Comparison of ENCODE assay signal across 14 mouse cellular contexts in the genomic region with DNA sequence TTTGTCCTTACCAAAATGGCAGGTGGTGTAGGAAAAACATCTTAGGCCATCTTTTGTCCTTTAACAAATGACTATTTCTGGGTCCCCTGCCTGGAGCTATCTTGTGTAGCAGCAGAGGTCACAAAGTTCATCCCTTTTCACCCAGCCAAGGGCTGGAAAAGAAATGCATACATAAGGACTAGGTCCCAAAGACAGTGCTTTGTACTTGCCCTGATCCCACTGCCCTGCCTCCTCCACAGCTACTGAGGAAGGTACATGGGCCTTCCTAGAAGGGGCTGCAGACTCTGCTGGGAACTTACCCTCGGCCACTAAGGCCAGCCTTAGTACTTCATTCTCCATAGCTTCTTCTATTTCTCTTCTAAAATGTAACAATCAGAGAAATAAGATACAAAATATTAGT. TPM values are rescaled to one million over a fixed set of nuclear protein-coding genes. Genes with fewer than 3 reads are reported as not detected.
DNase-seq lines count a peak whose midpoint lies in the region; ATAC-seq and TF ChIP-seq lines count a peak whose summit lies in the region.
"Had no signal": no experiment of that assay in that cellular context is flagged by ENCODE, and none has a peak within 500 bp of the region (broad histone marks: within the 10 kb centered on the region; RNA-seq: fewer than 3 reads in every experiment).

No protein-coding gene starts in this region.

- no peak for TF ChIP-seq CTCF in forebrain, postnatal 0 days (IDR thresholded peaks at IDR 0.05; ENCODE audit: low read depth)
- no peak for TF ChIP-seq CTCF in ES-Bruce4 (IDR thresholded peaks at IDR 0.05; ENCODE audit: low read depth, low read length)

- TF ChIP-seq EP300 in ES-Bruce4 (IDR thresholded peaks at IDR 0.05; ENCODE audit: insufficient read depth, low read depth, low read length), result no peak

- no peak overlapping the region for H3K9ac ChIP-seq in forebrain, postnatal 0 days
- H3K9ac ChIP-seq in kidney, embryonic 14.5 days (ENCODE audit: low read depth, low read length), result no peak overlapping the region
- H3K9ac ChIP-seq in kidney, embryonic 16.5 days (replicated peaks; ENCODE audit: low read length), result no peak overlapping the region
- no peak overlapping the region for H3K9ac ChIP-seq in ES-Bruce4 (ENCODE audit: low read depth, poor library complexity, severe bottlenecking)
- H3K9ac ChIP-seq in midbrain, embryonic 12.5 days (replicated peaks), result no peak overlapping the region
- H3K9ac ChIP-seq: hindbrain, embryonic 15.5 days; stomach, embryonic 15.5 days had no signal

- 55% methylated on average over 1 of the region's 1 CpGs for WGBS in forebrain, embryonic 10.5 days
- 80% methylated on average over 1 of the region's 1 CpGs for WGBS in forebrain, postnatal 0 days
- 75% methylated on average over 1 of the region's 1 CpGs for WGBS in kidney, embryonic 14.5 days
- 66% methylated on average over 1 of the region's 1 CpGs for WGBS in kidney, embryonic 16.5 days
- WGBS in midbrain, embryonic 12.5 days, result 54% methylated on average over 1 of the region's 1 CpGs

- no peak for TF ChIP-seq POLR2A in ES-Bruce4 (IDR thresholded peaks at IDR 0.05; ENCODE audit: insufficient read depth, low read length)

- H3K4me3 ChIP-seq in forebrain, embryonic 10.5 days, result no peak overlapping the region
- H3K4me3 ChIP-seq in forebrain, postnatal 0 days (ENCODE audit: low read depth, low read length), result no peak overlapping the region
- no peak overlapping the region for H3K4me3 ChIP-seq in kidney, embryonic 14.5 days (ENCODE audit: low read length)
- H3K4me3 ChIP-seq in kidney, embryonic 16.5 days (ENCODE audit: low read length), result no peak overlapping the region
- no peak overlapping the region for H3K4me3 ChIP-seq in ES-Bruce4 (ENCODE audit: low read depth, low read length)
- H3K4me3 ChIP-seq in midbrain, embryonic 12.5 days, result no peak overlapping the region
- H3K4me3 ChIP-seq: heart, adult 2 months; hindbrain, embryonic 15.5 days; layer of hippocampus, adult 2 months; stomach, embryonic 15.5 days had no signal

- no peak for DNase-seq in forebrain, embryonic 10.5 days (ENCODE audit: extremely low spot score, low spot score)
- no peak for DNase-seq in forebrain, postnatal 0 days
- no peak for DNase-seq in spleen, postnatal 36 days (ENCODE audit: low spot score in 2 of 2)
- DNase-seq in natural killer cell, adult 2 months (ENCODE audit: low spot score in 2 of 2), result no peak

- no peaks in the 10 kb centered on the region for H3K27me3 ChIP-seq in forebrain, embryonic 10.5 days (ENCODE audit: poor library complexity, severe bottlenecking)
- H3K27me3 ChIP-seq in forebrain, postnatal 0 days (ENCODE audit: insufficient read depth, low read length), result no peaks in the 10 kb centered on the region; the same call in 1 of the 2 replicates
- H3K27me3 ChIP-seq in kidney, embryonic 14.5 days (ENCODE audit: control insufficient read depth, insufficient read depth, low read length), result no peaks in the 10 kb centered on the region
- no peaks in the 10 kb centered on the region for H3K27me3 ChIP-seq in kidney, embryonic 16.5 days (ENCODE audit: insufficient read depth, low read length)
- H3K27me3 ChIP-seq in ES-Bruce4 (ENCODE audit: control insufficient read depth, insufficient read depth, low read length, poor library complexity, severe bottlenecking), result no peaks in the 10 kb centered on the region
- H3K27me3 ChIP-seq in midbrain, embryonic 12.5 days, result no peaks in the 10 kb centered on the region; the same call in 1 of the 2 replicates
- H3K27me3 ChIP-seq: hindbrain, embryonic 15.5 days; stomach, embryonic 15.5 days had no signal

- ATAC-seq in forebrain, postnatal 0 days, result no peak
- peak; percentile 18; the same call in 1 of the 2 replicates for ATAC-seq in kidney, embryonic 14.5 days (ENCODE audit: low FRiP score, low TSS enrichment)
- ATAC-seq in kidney, embryonic 16.5 days (ENCODE audit: low FRiP score, low TSS enrichment), result no peak; the same call in 1 of the 2 replicates
- peak; percentile 32; the same call in 1 of the 2 replicates for ATAC-seq in midbrain, embryonic 12.5 days (ENCODE audit: low FRiP score, low read depth)

- H3K4me1 ChIP-seq in forebrain, embryonic 10.5 days, result peaks cover 29% of the 10 kb centered on the region
- no peaks in the 10 kb centered on the region for H3K4me1 ChIP-seq in forebrain, postnatal 0 days (ENCODE audit: insufficient read depth)
- H3K4me1 ChIP-seq in kidney, embryonic 14.5 days (ENCODE audit: control insufficient read depth, insufficient read depth, low read length), result peaks cover 4% of the 10 kb centered on the region; the same call in 1 of the 2 replicates
- 0 out of 2 replicates have a peak, but pooled peaks cover 6% of the 10 kb centered on the region for H3K4me1 ChIP-seq in kidney, embryonic 16.5 days (ENCODE audit: insufficient read depth, low read length)
- no peaks in the 10 kb centered on the region for H3K4me1 ChIP-seq in ES-Bruce4 (ENCODE audit: control insufficient read depth, insufficient read depth, low read length)
- 0 out of 2 replicates have a peak, but pooled peaks cover 4% of the 10 kb centered on the region for H3K4me1 ChIP-seq in midbrain, embryonic 12.5 days
- H3K4me1 ChIP-seq: hindbrain, embryonic 15.5 days had no signal

- no peak overlapping the region for H3K4me2 ChIP-seq in forebrain, postnatal 0 days (ENCODE audit: low read depth)
- H3K4me2 ChIP-seq in kidney, embryonic 14.5 days (replicated peaks; ENCODE audit: low read depth, low read length), result no peak overlapping the region
- H3K4me2 ChIP-seq in kidney, embryonic 16.5 days (replicated peaks; ENCODE audit: low read depth, low read length), result no peak overlapping the region
- no peak overlapping the region for H3K4me2 ChIP-seq in midbrain, embryonic 12.5 days (replicated peaks)
- H3K4me2 ChIP-seq: hindbrain, embryonic 15.5 days; stomach, embryonic 15.5 days had no signal

- no peaks in the 10 kb centered on the region for H3K36me3 ChIP-seq in forebrain, embryonic 10.5 days (replicated peaks)
- no peaks in the 10 kb centered on the region for H3K36me3 ChIP-seq in forebrain, postnatal 0 days (ENCODE audit: insufficient read depth)
- H3K36me3 ChIP-seq in kidney, embryonic 14.5 days (ENCODE audit: control insufficient read depth, insufficient read depth, low read length), result no peaks in the 10 kb centered on the region
- no peaks in the 10 kb centered on the region for H3K36me3 ChIP-seq in kidney, embryonic 16.5 days (ENCODE audit: insufficient read depth, low read length)
- H3K36me3 ChIP-seq in ES-Bruce4 (ENCODE audit: control insufficient read depth, insufficient read depth, low read length, poor library complexity, severe bottlenecking), result no peaks in the 10 kb centered on the region
- H3K36me3 ChIP-seq in midbrain, embryonic 12.5 days, result no peaks in the 10 kb centered on the region
- H3K36me3 ChIP-seq: hindbrain, embryonic 15.5 days; stomach, embryonic 15.5 days had no signal

- H3K27ac ChIP-seq in forebrain, embryonic 10.5 days, result peak overlapping the region; percentile 62
- no peak overlapping the region for H3K27ac ChIP-seq in forebrain, postnatal 0 days (ENCODE audit: low read depth, low read length)
- H3K27ac ChIP-seq in kidney, embryonic 14.5 days (ENCODE audit: low read depth, low read length), result no peak overlapping the region
- H3K27ac ChIP-seq in kidney, embryonic 16.5 days (ENCODE audit: low read length), result no peak overlapping the region
- peak overlapping the region; percentile 64 for H3K27ac ChIP-seq in ES-Bruce4 (ENCODE audit: insufficient read depth, low read length)
- no peak overlapping the region for H3K27ac ChIP-seq in midbrain, embryonic 12.5 days (replicated peaks)
- H3K27ac ChIP-seq: heart, adult 2 months; hindbrain, embryonic 15.5 days; layer of hippocampus, adult 2 months had no signal

- no peaks in the 10 kb centered on the region for H3K9me3 ChIP-seq in forebrain, embryonic 10.5 days
- H3K9me3 ChIP-seq in forebrain, postnatal 0 days (ENCODE audit: low read length), result no peaks in the 10 kb centered on the region
- H3K9me3 ChIP-seq in kidney, embryonic 14.5 days (ENCODE audit: control insufficient read depth, low read length), result no peaks in the 10 kb centered on the region
- H3K9me3 ChIP-seq in kidney, embryonic 16.5 days (ENCODE audit: low read length), result no peaks in the 10 kb centered on the region
- no peaks in the 10 kb centered on the region for H3K9me3 ChIP-seq in ES-Bruce4 (replicated peaks; ENCODE audit: control insufficient read depth, insufficient read depth, low read length, poor library complexity, severe bottlenecking)
- H3K9me3 ChIP-seq in midbrain, embryonic 12.5 days, result no peaks in the 10 kb centered on the region
- H3K9me3 ChIP-seq: hindbrain, embryonic 15.5 days; stomach, embryonic 15.5 days had no signal

RNA-seq across cellular contexts. Expression of a gene that starts 27.5 kb away (rescaled TPM):
- polyA plus RNA-seq in forebrain, embryonic 10.5 days (2016; fragmentation: Nextera tagmentation; extraction: Ambion mirVana), result 880 and 928 TPM in 2 replicates
- total RNA-seq in forebrain, postnatal 0 days (2014; rRNA removed), result 1,201 and 1,512 TPM in 2 replicates
- polyA plus RNA-seq in forebrain, postnatal 0 days (2015; fragmentation: Nextera tagmentation; extraction: Ambion mirVana), result 1,404 and 1,604 TPM in 2 replicates
- 1,459 and 1,592 TPM in 2 replicates for polyA plus RNA-seq in kidney, embryonic 14.5 days (2014; fragmentation: Nextera tagmentation; extraction: Ambion mirVana)
- 743 and 1,325 TPM in 2 replicates for polyA plus RNA-seq in kidney, embryonic 16.5 days (2015; fragmentation: Nextera tagmentation; extraction: Ambion mirVana)
- polyA plus RNA-seq in ES-Bruce4 (2011; ENCODE audit: insufficient read depth, insufficient read length, low read depth, missing spikeins), result 394 and 424 TPM in 2 replicates
- 1,415 and 1,424 TPM in 2 replicates for polyA plus RNA-seq in midbrain, embryonic 12.5 days (2016; fragmentation: Nextera tagmentation; extraction: Ambion mirVana)

RNA-seq across cellular contexts. Expression of a gene that starts 34.9 kb away (rescaled TPM):
- polyA plus RNA-seq in forebrain, embryonic 10.5 days (2016; fragmentation: Nextera tagmentation; extraction: Ambion mirVana), result 5.9 and 8.1 TPM in 2 replicates
- not detected in 2 replicates for total RNA-seq in forebrain, postnatal 0 days (2014; rRNA removed)
- 8.6 and 10.5 TPM in 2 replicates for polyA plus RNA-seq in forebrain, postnatal 0 days (2015; fragmentation: Nextera tagmentation; extraction: Ambion mirVana)
- polyA plus RNA-seq in kidney, embryonic 14.5 days (2014; fragmentation: Nextera tagmentation; extraction: Ambion mirVana), result 10.1 and 15.0 TPM in 2 replicates
- 18.2 and 28.2 TPM in 2 replicates for polyA plus RNA-seq in kidney, embryonic 16.5 days (2015; fragmentation: Nextera tagmentation; extraction: Ambion mirVana)
- 0.40 and 0.90 TPM in 2 replicates for polyA plus RNA-seq in ES-Bruce4 (2011; ENCODE audit: insufficient read depth, insufficient read length, low read depth, missing spikeins)
- 7.4 and 8.8 TPM in 2 replicates for polyA plus RNA-seq in midbrain, embryonic 12.5 days (2016; fragmentation: Nextera tagmentation; extraction: Ambion mirVana)
- total RNA-seq: liver, adult 2 months had no signal
- polyA plus RNA-seq: heart, adult 2 months; lung, adult 2 months had no signal

Comparison
In these comparisons a context has a peak if more than half of its experiments do, and no peak if none do; other contexts are left out.
1. H3K27ac ChIP-seq: peak in forebrain, embryonic 10.5 days (single experiment) and ES-Bruce4 (single experiment); none in forebrain, postnatal 0 days (single experiment), kidney, embryonic 14.5 days (single experiment), kidney, embryonic 16.5 days (single experiment) and midbrain, embryonic 12.5 days (single experiment).
2. ATAC-seq: peak in kidney, embryonic 14.5 days (single experiment) and midbrain, embryonic 12.5 days (single experiment); none in forebrain, postnatal 0 days (single experiment) and kidney, embryonic 16.5 days (single experiment).